Mouse (Mus musculus) CH12.LX (cell line): ENCODE data around the gene Slc25a48. TPM values are rescaled to one million over a fixed set of nuclear protein-coding genes. Genes with fewer than 3 reads are reported as not detected.

Experiments used
- DNase-seq: peaks from one replicate; pipeline ENCODE4 v3.0.0-alpha.2; 2013; ENCODE audit errors: extremely low read depth
- H3K27ac ChIP-seq: 2 replicates; pipeline ENCODE4 v1.5.1; 2012; ENCODE audit warnings: low read depth, mild to moderate bottlenecking, control low read depth, moderate library complexity; ENCODE audit not compliant: insufficient read depth
- H3K27me3 ChIP-seq: replicated peaks from 2 replicates; pipeline ENCODE3; 2012; ENCODE audit warnings: inconsistent platforms
- H3K36me3 ChIP-seq, 2 experiments: replicated peaks in 1 of 2; 2 replicates each; pipeline versions ENCODE3 to v1.6.1; 2012; ENCODE audit warnings: inconsistent platforms in 1 of 2, low read length in 1 of 2, mild to moderate bottlenecking in 1 of 2, mixed read lengths in 1 of 2, moderate library complexity in 1 of 2; ENCODE audit not compliant: control insufficient read depth in 1 of 2, insufficient read depth in 1 of 2
- H3K4me1 ChIP-seq, 2 experiments: 2 replicates each; pipeline ENCODE4 v1.6.1; 2012; ENCODE audit warnings: inconsistent platforms in 1 of 2, moderate library complexity in 1 of 2; ENCODE audit not compliant: insufficient read depth in 2 of 2, control insufficient read depth in 1 of 2
- H3K4me2 ChIP-seq: 2 replicates; pipeline ENCODE4 v1.6.1; 2012; ENCODE audit warnings: low read depth, mild to moderate bottlenecking, control low read depth; ENCODE audit not compliant: poor library complexity, insufficient read depth, severe bottlenecking
- H3K4me3 ChIP-seq, 3 experiments: fragments of 150-350 bp in 1 of 3; sonication (generic) in 1 of 3; replicated peaks in 1 of 3; 2 replicates each; pipeline versions ENCODE3 to v1.5.1; 2011 to 2012; ENCODE audit warnings: low read depth in 2 of 3, low read length in 2 of 3, mild to moderate bottlenecking in 2 of 3, moderate library complexity in 2 of 3, control low read depth in 1 of 3, improper control_type of control experiment in 1 of 3, inconsistent platforms in 1 of 3, mixed read lengths in 1 of 3; ENCODE audit not compliant: poor library complexity in 1 of 3
- H3K79me2 ChIP-seq: replicated peaks from 2 replicates; pipeline ENCODE4 v1.6.1; 2012; ENCODE audit warnings: mild to moderate bottlenecking, moderate library complexity; ENCODE audit not compliant: control insufficient read depth, poor library complexity, insufficient read depth, severe bottlenecking; ENCODE audit errors: extremely low read depth
- H3K9ac ChIP-seq: 2 replicates; pipeline ENCODE4 v1.6.1; 2012; ENCODE audit warnings: low read depth, mild to moderate bottlenecking, control low read depth, moderate library complexity; ENCODE audit not compliant: insufficient read depth
- H3K9me3 ChIP-seq: replicated peaks from 2 replicates; pipeline ENCODE3; 2012; ENCODE audit warnings: low read length, inconsistent platforms, mixed read lengths
- BHLHE40 ChIP-seq: IDR thresholded peaks from 2 replicates; pipeline ENCODE4 v1.6.1; 2011; ENCODE audit warnings: mild to moderate bottlenecking, low read depth, low read length, improper control_type of control experiment
- CTCF ChIP-seq, 2 experiments: IDR thresholded peaks in 1 of 2; conservative IDR thresholded peaks in 1 of 2; 2 replicates each; pipeline ENCODE4 v1.5.1; 2011 to 2012; ENCODE audit warnings: low read depth in 2 of 2, low read length in 2 of 2, improper control_type of control experiment in 1 of 2, inconsistent platforms in 1 of 2, mild to moderate bottlenecking in 1 of 2, moderate library complexity in 1 of 2
- E2F4 ChIP-seq: IDR thresholded peaks from 2 replicates; pipeline ENCODE4 v1.6.1; 2011; ENCODE audit warnings: low read depth, low read length, improper control_type of control experiment; ENCODE audit not compliant: insufficient replicate concordance
- ELF1 ChIP-seq: IDR thresholded peaks from 2 replicates; pipeline ENCODE4 v1.6.1; 2014; ENCODE audit warnings: low read depth, mild to moderate bottlenecking, inconsistent platforms, low read length, improper control_type of control experiment
- EP300 ChIP-seq: IDR thresholded peaks from 2 replicates; pipeline ENCODE4 v1.6.1; 2011; ENCODE audit warnings: low read length, improper control_type of control experiment
- ETS1 ChIP-seq: conservative IDR thresholded peaks from 2 replicates; pipeline ENCODE4 v1.6.1; 2012; ENCODE audit warnings: low read depth, mild to moderate bottlenecking, inconsistent platforms, low read length, improper control_type of control experiment, moderate library complexity
- GABPA ChIP-seq: IDR thresholded peaks from 2 replicates; pipeline ENCODE4 v1.6.1; 2012; ENCODE audit warnings: low read depth, low read length, improper control_type of control experiment, inconsistent platforms; ENCODE audit not compliant: insufficient replicate concordance
- IRF4 ChIP-seq: IDR thresholded peaks from 2 replicates; pipeline ENCODE4 v1.6.1; 2014; ENCODE audit warnings: low read depth, mild to moderate bottlenecking, inconsistent platforms, low read length, improper control_type of control experiment
- JUN ChIP-seq: IDR thresholded peaks from 2 replicates; pipeline ENCODE4 v1.6.1; 2011; ENCODE audit warnings: low read depth, mild to moderate bottlenecking, low read length, improper control_type of control experiment, moderate library complexity; ENCODE audit not compliant: insufficient read depth
- KAT2A ChIP-seq: IDR thresholded peaks from 2 replicates; pipeline ENCODE4 v1.6.1; 2012; ENCODE audit warnings: low read length, improper control_type of control experiment, inconsistent platforms; ENCODE audit not compliant: insufficient replicate concordance
- MAFK ChIP-seq: IDR thresholded peaks from 2 replicates; pipeline ENCODE4 v1.6.1; 2011; ENCODE audit warnings: low read length, improper control_type of control experiment; ENCODE audit not compliant: insufficient replicate concordance
- MAX ChIP-seq: IDR thresholded peaks from 2 replicates; pipeline ENCODE4 v1.6.1; 2011; ENCODE audit warnings: low read length, improper control_type of control experiment
- MAZ ChIP-seq: IDR thresholded peaks from 2 replicates; pipeline ENCODE4 v1.6.1; 2012; ENCODE audit warnings: low read depth, mild to moderate bottlenecking, inconsistent platforms, low read length, improper control_type of control experiment, moderate library complexity
- MEF2A ChIP-seq: IDR thresholded peaks from 2 replicates; pipeline ENCODE4 v1.6.1; 2014; ENCODE audit warnings: low read depth, mild to moderate bottlenecking, inconsistent platforms, low read length, improper control_type of control experiment, borderline replicate concordance
- PAX5 ChIP-seq: IDR thresholded peaks from 2 replicates; pipeline ENCODE4 v1.6.1; 2012; ENCODE audit warnings: low read length, inconsistent platforms, mixed read lengths
- RAD21 ChIP-seq: IDR thresholded peaks from 2 replicates; pipeline ENCODE4 v1.6.1; 2011; ENCODE audit warnings: low read depth, mild to moderate bottlenecking, low read length, improper control_type of control experiment, moderate library complexity
- RCOR1 ChIP-seq: conservative IDR thresholded peaks from 2 replicates; pipeline ENCODE4 v1.6.1; 2012; ENCODE audit warnings: low read depth, mild to moderate bottlenecking, inconsistent platforms, low read length, improper control_type of control experiment
- SMC3 ChIP-seq: IDR thresholded peaks from 2 replicates; pipeline ENCODE4 v1.6.1; 2011; ENCODE audit warnings: low read depth, low read length, improper control_type of control experiment
- TBP ChIP-seq: conservative IDR thresholded peaks from 2 replicates; pipeline ENCODE4 v1.6.1; 2011; ENCODE audit warnings: low read depth, low read length, improper control_type of control experiment
- TCF12 ChIP-seq: IDR thresholded peaks from 2 replicates; pipeline ENCODE4 v1.6.1; 2014; ENCODE audit warnings: low read depth, mild to moderate bottlenecking, inconsistent platforms, low read length, improper control_type of control experiment
- UBTF ChIP-seq: IDR thresholded peaks from 2 replicates; pipeline ENCODE4 v1.6.1; 2012; ENCODE audit warnings: low read depth, mild to moderate bottlenecking, inconsistent platforms, low read length, improper control_type of control experiment, moderate library complexity
- USF1 ChIP-seq: IDR thresholded peaks from 2 replicates; pipeline ENCODE4 v1.6.1; 2014; ENCODE audit warnings: low read depth, mild to moderate bottlenecking, inconsistent platforms, low read length, improper control_type of control experiment
- ZKSCAN1 ChIP-seq: IDR thresholded peaks from 2 replicates; pipeline ENCODE4 v1.6.1; 2012; ENCODE audit warnings: low read depth, inconsistent platforms, low read length, improper control_type of control experiment, borderline replicate concordance
- ZMIZ1 ChIP-seq: IDR thresholded peaks from 2 replicates; pipeline ENCODE4 v1.6.1; 2012; ENCODE audit warnings: low read depth, mild to moderate bottlenecking, inconsistent platforms, low read length, improper control_type of control experiment
- ZNF384 ChIP-seq: IDR thresholded peaks from 2 replicates; pipeline ENCODE4 v1.6.1; 2012; ENCODE audit warnings: low read depth, low read length, improper control_type of control experiment, inconsistent platforms
- dilution Hi-C: fragments of 300-500 bp; cut with MboI; formaldehyde crosslinking; loops from 2 replicates; pipeline ENCODE4 v1.14.3; 2020; ENCODE audit warnings: low sequenced_read_pairs; ENCODE audit not compliant: extremely low pct_unique_long_range_greater_than_20kb, extremely low pct_ligation_motif_present
- in situ Hi-C: fragments of 300-500 bp; cut with MboI; formaldehyde crosslinking; loops from 3 replicates; pipeline ENCODE4 v1.14.3; 2019; ENCODE audit warnings: low sequenced_read_pairs, low pct_ligation_motif_present, low pct_unique_long_range_greater_than_20kb, mixed read lengths
- polyA plus RNA-seq: library from polyadenylated mRNA; unstranded; fragments of >175 nt; gene quantifications from 2 replicates; pipeline ENCODE4 v1.2.1, GENCODE M21; 2012; ENCODE audit warnings: low read depth; ENCODE audit not compliant: insufficient read length
- total RNA-seq, 2 experiments: library from RNA; depleted of rRNA; stranded (reverse); fragments of 300-350 nt in 1 of 2; fragments of >200 nt in 1 of 2; gene quantifications; 2 replicates each; pipeline ENCODE4 v1.2.3; 2012 to 2014

The Slc25a48 gene
- total and polyA plus RNA-seq, 3 experiments, result not detected

- in situ Hi-C loops, result loop anchor here (10.0 kb wide), 2 partner anchors 69 to 179 kb away; partner anchors contain the start of gene Lect2
- Histone ChIP-seq H3K79me2 (no peaks in the 10 kb centered on the region), H3K36me3 (no peaks in the 10 kb centered on the region), H3K27me3 (peaks cover 83% of the 10 kb centered on the region), H3K4me2 (peak overlapping the region; percentile 45; the same call in 1 of the 2 replicates), H3K9me3 (no peaks in the 10 kb centered on the region), H3K4me1 (peaks cover 2 to 21% of the 10 kb centered on the region in 2 experiments), H3K27ac (no peak overlapping the region), H3K9ac (no peak overlapping the region), H3K4me3 (no peak overlapping the region)
- dilution Hi-C loops, result no loop called here
- DNase-seq, result peak; percentile 61
- TF ChIP-seq CTCF (conservative IDR thresholded peaks at IDR 0.05 in 1 of 2, IDR thresholded peaks at IDR 0.05 in 1 of 2; ENCODE audit: low read depth in 2 of 2, low read length in 2 of 2) (peak; percentile 52 to 91), BHLHE40 (no peak), ETS1 (no peak), MAX (no peak), E2F4 (no peak), JUN (no peak), ELF1 (no peak), SMC3 (peak; percentile 74), KAT2A (no peak), GABPA (no peak), ZKSCAN1 (no peak), ZMIZ1 (no peak), RAD21 (peak; percentile 94), USF1 (no peak), ZNF384 (no peak)
Measured at GRCm38 (mm10) chr13:56475363-56475762, 37.2 kb downstream of the Slc25a48 start.

GRCm38 (mm10) chr13:56476790-56477189 is 38.6 kb downstream of the Slc25a48 start:
- peak; percentile 85 for DNase-seq
- Histone ChIP-seq H3K9me3 (no peaks in the 10 kb centered on the region), H3K36me3 (no peaks in the 10 kb centered on the region), H3K27ac (no peak overlapping the region), H3K27me3 (peaks cover 83% of the 10 kb centered on the region), H3K9ac (no peak overlapping the region)
- in situ Hi-C loops, result loop anchor here (10.0 kb wide), 2 partner anchors 68 to 178 kb away; partner anchors contain the start of gene Lect2
- TF ChIP-seq IRF4 (peak; percentile 93), TCF12 (peak; percentile 68), EP300 (peak; percentile 75), RCOR1 (peak; percentile 86), MAFK (peak; percentile 94), TBP (no peak), PAX5 (no peak), BHLHE40 (peak; percentile 86), ZNF384 (peak; percentile 50; the same call in 1 of the 2 replicates), UBTF (no peak), ETS1 (peak; percentile 76; the same call in 1 of the 2 replicates), MEF2A (peak; percentile 76), JUN (peak; percentile 16; the same call in 1 of the 2 replicates), E2F4 (no peak), MAZ (peak; percentile 90)
- TF ChIP-seq, all 38 proteins: peak for 11
- dilution Hi-C loops, result no loop called here
- Histone ChIP-seq H3K4me1 (peaks cover 2 to 21% of the 10 kb centered on the region in 2 experiments), H3K4me3 (no peak overlapping the region), H3K79me2 (no peaks in the 10 kb centered on the region), H3K4me2 (no peak overlapping the region)
